In the genomic region with DNA sequence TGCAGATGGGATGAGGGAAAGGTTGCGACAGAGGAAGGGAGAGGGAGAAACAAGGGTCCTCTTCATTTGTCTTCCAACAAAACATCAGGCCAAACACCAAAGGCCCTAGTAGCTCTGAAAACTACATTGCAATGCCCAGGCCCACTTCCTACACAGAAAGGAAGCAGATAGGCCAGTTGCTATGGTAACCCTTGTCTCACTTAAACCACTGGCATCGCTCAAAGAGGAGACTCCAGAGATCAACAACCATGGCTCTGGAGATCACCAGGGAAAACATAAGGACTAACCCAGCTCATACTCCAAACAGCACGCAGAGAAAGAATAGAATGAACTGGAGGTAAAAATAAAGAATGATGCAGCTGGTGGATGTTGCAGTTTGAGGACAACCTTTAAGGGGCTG, we compare ENCODE assay signal across 23 mouse cellular contexts. TPM values are rescaled to one million over a fixed set of nuclear protein-coding genes. Genes with fewer than 3 reads are reported as not detected.
DNase-seq lines count a peak whose midpoint lies in the region; ATAC-seq and TF ChIP-seq lines count a peak whose summit lies in the region.
"Had no signal": no experiment of that assay in that cellular context is flagged by ENCODE, and none has a peak within 500 bp of the region (broad histone marks: within the 10 kb centered on the region; RNA-seq: fewer than 3 reads in every experiment).

No protein-coding gene starts in this region.

- no peaks in the 10 kb centered on the region for H3K27me3 ChIP-seq in heart, embryonic 11.5 days (ENCODE audit: control insufficient read depth, insufficient read depth, low read length)
- no peaks in the 10 kb centered on the region for H3K27me3 ChIP-seq in midbrain, embryonic 16.5 days (ENCODE audit: control insufficient read depth, insufficient read depth, low read depth, low read length)
- H3K27me3 ChIP-seq in midbrain, embryonic 13.5 days: no peaks in the 10 kb centered on the region
- no peaks in the 10 kb centered on the region for H3K27me3 ChIP-seq in midbrain, postnatal 0 days (ENCODE audit: insufficient read depth, low read length)
- H3K27me3 ChIP-seq in neural tube, embryonic 15.5 days (replicated peaks): no peaks in the 10 kb centered on the region
- H3K27me3 ChIP-seq: embryonic facial prominence, embryonic 13.5 days; heart, embryonic 12.5 days; kidney, embryonic 15.5 days; lung, embryonic 15.5 days; stomach, embryonic 15.5 days had no signal

- no peaks in the 10 kb centered on the region for H3K36me3 ChIP-seq in heart, embryonic 11.5 days (ENCODE audit: control insufficient read depth, insufficient read depth, low read length)
- no peaks in the 10 kb centered on the region for H3K36me3 ChIP-seq in midbrain, embryonic 16.5 days (ENCODE audit: control insufficient read depth, insufficient read depth, low read length)
- no peaks in the 10 kb centered on the region for H3K36me3 ChIP-seq in midbrain, embryonic 13.5 days
- H3K36me3 ChIP-seq in midbrain, postnatal 0 days (ENCODE audit: insufficient read depth, low read length): no peaks in the 10 kb centered on the region
- no peaks in the 10 kb centered on the region for H3K36me3 ChIP-seq in neural tube, embryonic 15.5 days
- H3K36me3 ChIP-seq: embryonic facial prominence, embryonic 13.5 days; kidney, embryonic 15.5 days; lung, embryonic 15.5 days; stomach, embryonic 15.5 days had no signal

- no peak overlapping the region for H3K4me3 ChIP-seq in heart, embryonic 11.5 days (ENCODE audit: low read depth, low read length)
- no peak overlapping the region for H3K4me3 ChIP-seq in midbrain, embryonic 16.5 days (ENCODE audit: low read depth, low read length)
- no peak overlapping the region for H3K4me3 ChIP-seq in midbrain, embryonic 13.5 days (replicated peaks)
- H3K4me3 ChIP-seq in midbrain, postnatal 0 days (ENCODE audit: low read depth, low read length): no peak overlapping the region
- H3K4me3 ChIP-seq in neural tube, embryonic 15.5 days (replicated peaks): no peak overlapping the region
- H3K4me3 ChIP-seq: embryonic facial prominence, embryonic 13.5 days; heart, embryonic 12.5 days; kidney, embryonic 15.5 days; lung, embryonic 15.5 days; stomach, embryonic 15.5 days had no signal

- no peak overlapping the region for H3K9ac ChIP-seq in heart, embryonic 11.5 days (ENCODE audit: low read depth, low read length)
- H3K9ac ChIP-seq in midbrain, embryonic 16.5 days (ENCODE audit: low read depth, low read length): no peak overlapping the region
- H3K9ac ChIP-seq in midbrain, embryonic 13.5 days (replicated peaks): no peak overlapping the region
- H3K9ac ChIP-seq in midbrain, postnatal 0 days (replicated peaks; ENCODE audit: low read length, poor library complexity, severe bottlenecking): no peak overlapping the region
- no peak overlapping the region for H3K9ac ChIP-seq in neural tube, embryonic 15.5 days (replicated peaks)
- H3K9ac ChIP-seq: embryonic facial prominence, embryonic 13.5 days; heart, embryonic 12.5 days; kidney, embryonic 15.5 days; lung, embryonic 15.5 days; stomach, embryonic 15.5 days had no signal

- no peaks in the 10 kb centered on the region for H3K9me3 ChIP-seq in heart, embryonic 11.5 days (replicated peaks; ENCODE audit: control insufficient read depth, low read length)
- H3K9me3 ChIP-seq in midbrain, embryonic 16.5 days (replicated peaks; ENCODE audit: control insufficient read depth, low read length, poor library complexity, severe bottlenecking): no peaks in the 10 kb centered on the region
- H3K9me3 ChIP-seq in midbrain, embryonic 13.5 days: no peaks in the 10 kb centered on the region
- no peaks in the 10 kb centered on the region for H3K9me3 ChIP-seq in midbrain, postnatal 0 days (ENCODE audit: low read length)
- H3K9me3 ChIP-seq in neural tube, embryonic 15.5 days (replicated peaks): no peaks in the 10 kb centered on the region
- H3K9me3 ChIP-seq: embryonic facial prominence, embryonic 13.5 days; G1E; heart, embryonic 12.5 days; kidney, embryonic 15.5 days; lung, embryonic 15.5 days; stomach, embryonic 15.5 days had no signal

- WGBS in heart, embryonic 11.5 days (ENCODE audit: insufficient replicate concordance): 57% methylated on average over 3 of the region's 3 CpGs
- 62% methylated on average over 3 of the region's 3 CpGs for WGBS in midbrain, embryonic 16.5 days
- WGBS in midbrain, embryonic 13.5 days: 59% methylated on average over 3 of the region's 3 CpGs
- 46% methylated on average over 3 of the region's 3 CpGs for WGBS in midbrain, postnatal 0 days
- WGBS in neural tube, embryonic 15.5 days: 54% methylated on average over 3 of the region's 3 CpGs

- no peak for ATAC-seq in heart, embryonic 11.5 days (replicated peaks; ENCODE audit: insufficient number of reproducible peaks, low FRiP score, low TSS enrichment)
- ATAC-seq in midbrain, embryonic 16.5 days: 0 out of 2 replicates have a peak, but pooled peaks have one; percentile 40
- no peak for ATAC-seq in midbrain, embryonic 13.5 days
- no peak for ATAC-seq in midbrain, postnatal 0 days (ENCODE audit: low FRiP score)
- ATAC-seq in neural tube, embryonic 15.5 days (ENCODE audit: low FRiP score): no peak

- H3K27ac ChIP-seq in heart, embryonic 11.5 days (ENCODE audit: low read depth, low read length): no peak overlapping the region
- no peak overlapping the region for H3K27ac ChIP-seq in midbrain, embryonic 16.5 days (ENCODE audit: low read length)
- H3K27ac ChIP-seq in midbrain, embryonic 13.5 days: no peak overlapping the region
- H3K27ac ChIP-seq in midbrain, postnatal 0 days (ENCODE audit: low read depth, low read length): no peak overlapping the region
- no peak overlapping the region for H3K27ac ChIP-seq in neural tube, embryonic 15.5 days (replicated peaks)
- H3K27ac ChIP-seq: embryonic facial prominence, embryonic 13.5 days; kidney, embryonic 15.5 days; lung, embryonic 15.5 days; stomach, embryonic 15.5 days had no signal

- H3K4me1 ChIP-seq in heart, embryonic 11.5 days (ENCODE audit: control insufficient read depth, insufficient read depth, low read length): peaks cover 17% of the 10 kb centered on the region
- peaks cover 5% of the 10 kb centered on the region; the same call in 1 of the 2 replicates for H3K4me1 ChIP-seq in midbrain, embryonic 16.5 days (ENCODE audit: control insufficient read depth, insufficient read depth, low read length)
- H3K4me1 ChIP-seq in midbrain, embryonic 13.5 days (replicated peaks): 0 out of 2 replicates have a peak, but pooled peaks cover 4% of the 10 kb centered on the region
- H3K4me1 ChIP-seq in midbrain, postnatal 0 days (ENCODE audit: insufficient read depth, low read length): 0 out of 2 replicates have a peak, but pooled peaks cover 4% of the 10 kb centered on the region
- H3K4me1 ChIP-seq in neural tube, embryonic 15.5 days: 0 out of 2 replicates have a peak, but pooled peaks cover 2% of the 10 kb centered on the region

- TF ChIP-seq CTCF in midbrain, postnatal 0 days (IDR thresholded peaks at IDR 0.05): no peak

- DNase-seq in heart, adult 11 months: peak; percentile 87
- peak; percentile 53 for DNase-seq in T-cell, adult 2 months (ENCODE audit: low spot score)
- peak; percentile 60 for DNase-seq in midbrain, postnatal 0 days (ENCODE audit: low spot score)
- DNase-seq in B cell, adult 2 months: no peak
- DNase-seq: adrenal gland, postnatal 10 days; cerebellum, adult 2 months; gastrocnemius, postnatal 25 days; layer of hippocampus, postnatal 36 days; spleen, adult 18-20 months; thymus, adult 2 months had no signal

- no peak overlapping the region for H3K4me2 ChIP-seq in heart, embryonic 11.5 days
- no peak overlapping the region for H3K4me2 ChIP-seq in midbrain, embryonic 16.5 days (ENCODE audit: low read length)
- no peak overlapping the region for H3K4me2 ChIP-seq in midbrain, embryonic 13.5 days (replicated peaks)
- H3K4me2 ChIP-seq in midbrain, postnatal 0 days (ENCODE audit: low read depth, low read length, poor library complexity, severe bottlenecking): no peak overlapping the region
- H3K4me2 ChIP-seq in neural tube, embryonic 15.5 days: no peak overlapping the region
- H3K4me2 ChIP-seq: embryonic facial prominence, embryonic 13.5 days; heart, embryonic 12.5 days; kidney, embryonic 15.5 days; lung, embryonic 15.5 days; stomach, embryonic 15.5 days had no signal

RNA-seq across cellular contexts. Expression of a gene that starts 6.5 kb away (rescaled TPM):
- polyA plus RNA-seq in heart, embryonic 11.5 days (2014; fragmentation: Nextera tagmentation; extraction: Ambion mirVana): 115 and 128 TPM in 2 replicates
- polyA plus RNA-seq in midbrain, embryonic 16.5 days (2015; fragmentation: Nextera tagmentation; extraction: Ambion mirVana): 11.9 and 12.7 TPM in 2 replicates
- 12.0 and 13.0 TPM in 2 replicates for polyA plus RNA-seq in midbrain, embryonic 13.5 days (2015; fragmentation: Nextera tagmentation; extraction: Ambion mirVana)
- 8.3 and 9.0 TPM in 2 replicates for total RNA-seq in midbrain, postnatal 0 days (2014; rRNA removed)
- 16.1 and 19.0 TPM in 2 replicates for polyA plus RNA-seq in midbrain, postnatal 0 days (2015; fragmentation: Nextera tagmentation; extraction: Ambion mirVana)
- polyA plus RNA-seq in neural tube, embryonic 15.5 days (2015; fragmentation: Nextera tagmentation; extraction: Ambion mirVana): 13.8 and 95.4 TPM in 2 replicates

RNA-seq across cellular contexts. Expression of a gene that starts 11.6 kb away (rescaled TPM):
- 0.43 TPM in 1 of 2 replicates, not detected in the other for polyA plus RNA-seq in heart, embryonic 11.5 days (2014; fragmentation: Nextera tagmentation; extraction: Ambion mirVana)
- polyA plus RNA-seq in midbrain, embryonic 16.5 days (2015; fragmentation: Nextera tagmentation; extraction: Ambion mirVana): 0.08 TPM in 1 of 2 replicates, not detected in the other
- polyA plus RNA-seq in midbrain, embryonic 13.5 days (2015; fragmentation: Nextera tagmentation; extraction: Ambion mirVana): not detected in 2 replicates
- total RNA-seq in midbrain, postnatal 0 days (2014; rRNA removed): 0.05 and 0.19 TPM in 2 replicates
- polyA plus RNA-seq in midbrain, postnatal 0 days (2015; fragmentation: Nextera tagmentation; extraction: Ambion mirVana): 0.37 and 0.84 TPM in 2 replicates
- polyA plus RNA-seq in neural tube, embryonic 15.5 days (2015; fragmentation: Nextera tagmentation; extraction: Ambion mirVana): 0.33 TPM in 1 of 2 replicates, not detected in the other
- total RNA-seq: gastrocnemius, postnatal 25 days; heart, postnatal 25 days had no signal
- polyA plus RNA-seq: embryonic facial prominence, embryonic 13.5 days; G1E; intestine, embryonic 14.5 days; stomach, embryonic 15.5 days had no signal

RNA-seq across cellular contexts. Expression of a gene that starts 13.3 kb away (rescaled TPM):
- polyA plus RNA-seq in heart, embryonic 11.5 days (2014; fragmentation: Nextera tagmentation; extraction: Ambion mirVana): 1.3 and 1.5 TPM in 2 replicates
- polyA plus RNA-seq in midbrain, embryonic 16.5 days (2015; fragmentation: Nextera tagmentation; extraction: Ambion mirVana): 0.18 TPM in 1 of 2 replicates, not detected in the other
- polyA plus RNA-seq in midbrain, embryonic 13.5 days (2015; fragmentation: Nextera tagmentation; extraction: Ambion mirVana): not detected in 2 replicates
- not detected in 2 replicates for total RNA-seq in midbrain, postnatal 0 days (2014; rRNA removed)
- not detected in 2 replicates for polyA plus RNA-seq in midbrain, postnatal 0 days (2015; fragmentation: Nextera tagmentation; extraction: Ambion mirVana)
- polyA plus RNA-seq in neural tube, embryonic 15.5 days (2015; fragmentation: Nextera tagmentation; extraction: Ambion mirVana): 0.82 TPM in 1 of 2 replicates, not detected in the other
- total RNA-seq: gastrocnemius, postnatal 25 days; heart, postnatal 25 days; left cerebral cortex, postnatal 25 days had no signal
- polyA plus RNA-seq: G1E had no signal

RNA-seq across cellular contexts. Expression of a gene that starts 59.6 kb away (rescaled TPM):
- 73.6 and 75.1 TPM in 2 replicates for polyA plus RNA-seq in heart, embryonic 11.5 days (2014; fragmentation: Nextera tagmentation; extraction: Ambion mirVana)
- 11.2 and 16.3 TPM in 2 replicates for polyA plus RNA-seq in midbrain, embryonic 16.5 days (2015; fragmentation: Nextera tagmentation; extraction: Ambion mirVana)
- polyA plus RNA-seq in midbrain, embryonic 13.5 days (2015; fragmentation: Nextera tagmentation; extraction: Ambion mirVana): 2.7 TPM in 2 replicates
- 25.6 and 31.4 TPM in 2 replicates for total RNA-seq in midbrain, postnatal 0 days (2014; rRNA removed)
- 72.6 and 74.6 TPM in 2 replicates for polyA plus RNA-seq in midbrain, postnatal 0 days (2015; fragmentation: Nextera tagmentation; extraction: Ambion mirVana)
- 28.4 and 40.1 TPM in 2 replicates for polyA plus RNA-seq in neural tube, embryonic 15.5 days (2015; fragmentation: Nextera tagmentation; extraction: Ambion mirVana)
- polyA plus RNA-seq: G1E had no signal

Comparison
In these comparisons a context has a peak if more than half of its experiments do, and no peak if none do; other contexts are left out.
1. DNase-seq: peak in heart, adult 11 months (single experiment), T-cell, adult 2 months (single experiment) and midbrain, postnatal 0 days (single experiment); none in B cell, adult 2 months (0 of 2).